Mouse (Mus musculus) MEL (cell line): ENCODE data around the gene Olfr279.

ENCODE experiments used
- CTCF ChIP-seq, 3 experiments: IDR thresholded peaks in 2 of 3; conservative IDR thresholded peaks in 1 of 3; 2 replicates each; pipeline ENCODE4 v1.5.1; 2011 to 2012; ENCODE audit warnings: low read length in 3 of 3, low read depth in 2 of 3, mild to moderate bottlenecking in 2 of 3, improper control_type of control experiment in 1 of 3, inconsistent platforms in 1 of 3, mixed read lengths in 1 of 3, moderate library complexity in 1 of 3; ENCODE audit not compliant: control insufficient read depth in 1 of 3, insufficient read depth in 1 of 3, poor library complexity in 1 of 3, severe bottlenecking in 1 of 3
- GATA1 ChIP-seq: IDR thresholded peaks from 2 replicates; pipeline ENCODE4 v1.6.1; 2011; ENCODE audit warnings: low read depth, low read length, improper control_type of control experiment
- KAT2A ChIP-seq: conservative IDR thresholded peaks from 2 replicates; pipeline ENCODE4 v1.6.1; 2012; ENCODE audit warnings: low read depth, low read length, improper control_type of control experiment, inconsistent platforms
- SIN3A ChIP-seq: IDR thresholded peaks from 2 replicates; pipeline ENCODE4 v1.6.1; 2012; ENCODE audit warnings: low read length, improper control_type of control experiment, inconsistent platforms

- no peak for TF ChIP-seq SIN3A
- TF ChIP-seq CTCF (IDR thresholded peaks at IDR 0.05 in 2 of 3, conservative IDR thresholded peaks at IDR 0.05 in 1 of 3; ENCODE audit: control insufficient read depth in 1 of 3, insufficient read depth in 1 of 3, low read depth in 2 of 3, low read length in 3 of 3, poor library complexity in 1 of 3, severe bottlenecking in 1 of 3) = no peak
- no peak for TF ChIP-seq GATA1
- TF ChIP-seq KAT2A = no peak
Observed at GRCm38 (mm10) chr15:98503317-98503716, 11.1 kb downstream of the Olfr279 start.
